Mouse (Mus musculus) hindbrain, postnatal 0 days (tissue): ENCODE results near the gene Olfr486. TPM values are rescaled to one million over a fixed set of nuclear protein-coding genes. Genes with fewer than 3 reads are reported as not detected.

Experiments
- ATAC-seq: fragments of 200-750 bp; cut with Nextera tagmentation; 2 replicates; pipeline ENCODE4 v1.8.0; 2017; ENCODE audit warnings: mild to moderate bottlenecking, moderate TSS enrichment, moderate library complexity
- DNase-seq: peaks from one replicate; pipeline ENCODE4 v3.0.0-alpha.2; 2015; ENCODE audit warnings: low spot score
- H3K27ac ChIP-seq: fragments of 300-500 bp; sonication (generic); 2 replicates; pipeline ENCODE4 v1.5.1; 2014; ENCODE audit warnings: mild to moderate bottlenecking
- H3K27me3 ChIP-seq: fragments of 300-500 bp; sonication (generic); 2 replicates; pipeline ENCODE4 v1.6.1; 2014; ENCODE audit warnings: low read length, mixed read lengths; ENCODE audit not compliant: insufficient read depth
- H3K36me3 ChIP-seq: fragments of 300-500 bp; sonication (generic); 2 replicates; pipeline ENCODE4 v1.6.1; 2014; ENCODE audit warnings: low read length, mixed read lengths; ENCODE audit not compliant: insufficient read depth
- H3K4me1 ChIP-seq: fragments of 300-500 bp; sonication (generic); 2 replicates; pipeline ENCODE4 v1.6.1; 2014; ENCODE audit warnings: antibody characterized with exemption, low read length, mixed read lengths; ENCODE audit not compliant: insufficient read depth
- H3K4me2 ChIP-seq: fragments of 300-500 bp; sonication (generic); 2 replicates; pipeline ENCODE4 v1.6.1; 2014; ENCODE audit warnings: low read depth, mild to moderate bottlenecking, low read length, moderate library complexity, mixed read lengths
- H3K4me3 ChIP-seq: fragments of 300-500 bp; sonication (generic); 2 replicates; pipeline ENCODE4 v1.5.1; 2014; ENCODE audit warnings: low read length
- H3K9ac ChIP-seq: fragments of 300-500 bp; sonication (generic); replicated peaks from 2 replicates; pipeline ENCODE4 v1.6.1; 2014; ENCODE audit warnings: mild to moderate bottlenecking, low read length, moderate library complexity, mixed read lengths
- H3K9me3 ChIP-seq: fragments of 300-500 bp; sonication (generic); 2 replicates; pipeline ENCODE4 v1.6.1; 2016; ENCODE audit warnings: low read length, mixed read lengths
- CTCF ChIP-seq: IDR thresholded peaks from 2 replicates; pipeline ENCODE4 v1.5.1; 2016; ENCODE audit warnings: antibody characterized with exemption, control low read depth, low read depth
- polyA plus RNA-seq: library from polyadenylated mRNA; unstranded; fragments of >200 nt; fragmentation: Nextera tagmentation; extraction: Ambion mirVana; gene quantifications from 2 replicates; pipeline ENCODE4 v1.2.1, GENCODE M21; 2015
- total RNA-seq: library from RNA; depleted of rRNA; stranded (reverse); fragments of >200 nt; gene quantifications from 2 replicates; pipeline ENCODE4 v1.2.3, GENCODE M21; 2014; rRNA removed

Olfr486 gene
- total and polyA plus RNA-seq, 2 experiments from 2014 or later, result not detected

- Histone ChIP-seq H3K9ac (no peak within 1 kb of the TSS), H3K9me3 (no peaks in the 10 kb centered on the region), H3K27me3 (no peaks in the 10 kb centered on the region), H3K36me3 (no peaks in the 10 kb centered on the region), H3K4me2 (no peak within 1 kb of the TSS), H3K4me1 (no peaks in the 10 kb centered on the region), H3K4me3 (no peak within 1 kb of the TSS), H3K27ac (no peak within 1 kb of the TSS)
- ATAC-seq (no peak), DNase-seq (no peak)
- TF ChIP-seq CTCF, result no peak
Measured at GRCm38 (mm10) chr7:108159771-108160170, 12.8 kb downstream of the Olfr486 start, which contains the start of gene Olfr485. Olfr485 (minus strand) TSS chr7:108159871.

- H3K36me3 ChIP-seq, result no peaks in the 10 kb centered on the region
- no peak within 1 kb of the TSS for H3K4me2 ChIP-seq
- no peak within 1 kb of the TSS for H3K27ac ChIP-seq
- H3K4me1 ChIP-seq, result no peaks in the 10 kb centered on the region
- H3K27me3 ChIP-seq, result no peaks in the 10 kb centered on the region
- no peak within 1 kb of the TSS for H3K4me3 ChIP-seq
- no peaks in the 10 kb centered on the region for H3K9me3 ChIP-seq
- no peak within 1 kb of the TSS for H3K9ac ChIP-seq
- DNase-seq, result no peak
- TF ChIP-seq CTCF, result no peak
- no peak for ATAC-seq
Measured at GRCm38 (mm10) chr7:108127349-108127748, 45.2 kb downstream of the Olfr486 start, which contains the start of gene Olfr484. Olfr484 (minus strand) TSS chr7:108127449.

Other genes starting within 250 kb of the Olfr486 start
- gene Olfr473, start 242.3 kb downstream of the Olfr486 start, total RNA-seq, result not detected in 2 replicates
- gene Olfr473, start 242.3 kb downstream of the Olfr486 start, polyA plus RNA-seq, result not detected in 2 replicates
- not detected in 2 replicates for gene Olfr474, start 218.1 kb downstream of the Olfr486 start, total RNA-seq
- gene Olfr474, start 218.1 kb downstream of the Olfr486 start, polyA plus RNA-seq, result not detected in 2 replicates
- not detected in 2 replicates for gene Olfr476, start 207.9 kb downstream of the Olfr486 start, total RNA-seq
- not detected in 2 replicates for gene Olfr476, start 207.9 kb downstream of the Olfr486 start, polyA plus RNA-seq
- gene Olfr477, start 186.0 kb downstream of the Olfr486 start, total RNA-seq, result not detected in 2 replicates
- not detected in 2 replicates for gene Olfr477, start 186.0 kb downstream of the Olfr486 start, polyA plus RNA-seq
- gene Olfr478, start 138.8 kb downstream of the Olfr486 start, total RNA-seq, result not detected in 2 replicates
- not detected in 2 replicates for gene Olfr478, start 138.8 kb downstream of the Olfr486 start, polyA plus RNA-seq
- not detected in 2 replicates for gene Olfr479, start 122.0 kb downstream of the Olfr486 start, total RNA-seq
- gene Olfr479, start 122.0 kb downstream of the Olfr486 start, polyA plus RNA-seq, result not detected in 2 replicates
- not detected in 2 replicates for gene Olfr480, start 105.4 kb downstream of the Olfr486 start, total RNA-seq
- not detected in 2 replicates for gene Olfr480, start 105.4 kb downstream of the Olfr486 start, polyA plus RNA-seq
- gene Olfr481, start 92.9 kb downstream of the Olfr486 start, total RNA-seq, result not detected in 2 replicates
- gene Olfr481, start 92.9 kb downstream of the Olfr486 start, polyA plus RNA-seq, result not detected in 2 replicates
- gene Olfr482, start 75.2 kb downstream of the Olfr486 start, total RNA-seq, result not detected in 2 replicates
- 0.14 TPM in 1 of 2 replicates, not detected in the other for gene Olfr482, start 75.2 kb downstream of the Olfr486 start, polyA plus RNA-seq
- not detected in 2 replicates for gene Olfr483, start 71.9 kb downstream of the Olfr486 start, total RNA-seq
- not detected in 2 replicates for gene Olfr483, start 71.9 kb downstream of the Olfr486 start, polyA plus RNA-seq
- not detected in 2 replicates for gene Olfr484, start 45.3 kb downstream of the Olfr486 start, total RNA-seq
- gene Olfr484, start 45.3 kb downstream of the Olfr486 start, polyA plus RNA-seq, result not detected in 2 replicates
- not detected in 2 replicates for gene Olfr485, start 12.9 kb downstream of the Olfr486 start, total RNA-seq
- not detected in 2 replicates for gene Olfr485, start 12.9 kb downstream of the Olfr486 start, polyA plus RNA-seq
- gene Olfr487, start 41.9 kb upstream of the Olfr486 start, total RNA-seq, result not detected in 2 replicates
- gene Olfr487, start 41.9 kb upstream of the Olfr486 start, polyA plus RNA-seq, result not detected in 2 replicates
- not detected in 2 replicates for gene Olfr488, start 85.6 kb upstream of the Olfr486 start, total RNA-seq
- not detected in 2 replicates for gene Olfr488, start 85.6 kb upstream of the Olfr486 start, polyA plus RNA-seq
- gene Olfr490, start 116.2 kb upstream of the Olfr486 start, total RNA-seq, result not detected in 2 replicates
- not detected in 2 replicates for gene Olfr490, start 116.2 kb upstream of the Olfr486 start, polyA plus RNA-seq
- not detected in 2 replicates for gene Olfr491, start 140.7 kb upstream of the Olfr486 start, total RNA-seq
- not detected in 2 replicates for gene Olfr491, start 140.7 kb upstream of the Olfr486 start, polyA plus RNA-seq
- not detected in 2 replicates for gene Olfr492, start 150.9 kb upstream of the Olfr486 start, total RNA-seq
- gene Olfr492, start 150.9 kb upstream of the Olfr486 start, polyA plus RNA-seq, result not detected in 2 replicates
- gene Olfr493, start 174.2 kb upstream of the Olfr486 start, total RNA-seq, result not detected in 2 replicates
- gene Olfr493, start 174.2 kb upstream of the Olfr486 start, polyA plus RNA-seq, result not detected in 2 replicates
- gene Olfr494, start 192.6 kb upstream of the Olfr486 start, total RNA-seq, result not detected in 2 replicates
- gene Olfr494, start 192.6 kb upstream of the Olfr486 start, polyA plus RNA-seq, result not detected in 2 replicates
- gene Olfr495, start 220.4 kb upstream of the Olfr486 start, total RNA-seq, result not detected in 2 replicates
- not detected in 2 replicates for gene Olfr495, start 220.4 kb upstream of the Olfr486 start, polyA plus RNA-seq
- gene Olfr497, start 247.7 kb upstream of the Olfr486 start, total RNA-seq, result not detected in 2 replicates
- gene Olfr497, start 247.7 kb upstream of the Olfr486 start, polyA plus RNA-seq, result not detected in 2 replicates